Mouse (Mus musculus): ENCODE data around the gene Rmnd5b. TPM values are rescaled to one million over a fixed set of nuclear protein-coding genes. Genes with fewer than 3 reads are reported as not detected.
"Not testable (repeated sequence)": the region's sequence is repeated elsewhere in the genome, so short reads cannot be mapped to it uniquely, and the experiment has no call there.

The Rmnd5b gene
- polyA plus RNA-seq, 1 experiment from 2014 or later: 49.9 TPM

DNA sequence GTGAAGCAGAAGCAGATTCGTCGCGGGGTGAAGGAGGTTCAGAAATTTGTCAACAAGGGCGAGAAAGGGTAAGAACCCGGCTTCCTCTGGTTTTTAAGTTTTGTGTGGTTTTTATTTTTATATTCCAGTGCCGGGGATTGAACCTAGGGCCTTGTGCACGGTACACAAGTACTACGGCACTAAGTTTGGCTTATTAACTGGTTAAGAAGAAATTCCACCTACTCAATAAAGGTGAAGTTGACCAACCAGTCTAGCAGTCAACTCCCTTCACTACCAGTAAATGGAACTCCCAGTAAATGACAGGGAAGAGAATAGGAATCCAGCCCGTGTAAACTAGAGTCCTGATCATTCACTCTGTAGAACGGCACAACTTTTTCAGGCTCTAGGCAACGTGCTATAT, 15.6 kb downstream of the Rmnd5b start:
- peaks cover 23% of the 10 kb centered on the region for H3K4me1 ChIP-seq
- peak overlapping the region; percentile 83 for H3K4me3 ChIP-seq
- H3K36me3 ChIP-seq: peaks cover 39% of the 10 kb centered on the region
- H3K9me3 ChIP-seq: no peaks in the 10 kb centered on the region
- peak overlapping the region; percentile 72 for H3K4me2 ChIP-seq
- 1% methylated on average over 11 of the region's 11 CpGs for WGBS
- H3K27me3 ChIP-seq: no peaks in the 10 kb centered on the region
- peak overlapping the region; percentile 80 for H3K9ac ChIP-seq
- no peak overlapping the region for H3K27ac ChIP-seq
- ATAC-seq (ENCODE audit: insufficient number of reproducible peaks, insufficient read depth, low FRiP score, low TSS enrichment, low read depth): no peak

GRCm38 (mm10) chr11:51619409-51620060, 16.2 kb downstream of the Rmnd5b start, which contains the start of gene Nhp2:
Gene Nhp2, plus strand, starts transcription at chr11:51619735.
- peak within 1 kb of the TSS; percentile 80 for H3K9ac ChIP-seq
- H3K4me2 ChIP-seq: peak within 1 kb of the TSS; percentile 72
- H3K4me3 ChIP-seq: peak within 1 kb of the TSS; percentile 83
- under 1% methylated on average over 51 of the region's 51 CpGs for WGBS
- H3K27me3 ChIP-seq: no peaks in the 10 kb centered on the region
- H3K9me3 ChIP-seq: no peaks in the 10 kb centered on the region
- no peak within 1 kb of the TSS for H3K27ac ChIP-seq
- ATAC-seq (ENCODE audit: insufficient number of reproducible peaks, insufficient read depth, low FRiP score, low TSS enrichment, low read depth): peak; percentile 89
- H3K4me1 ChIP-seq: peaks cover 28% of the 10 kb centered on the region
- H3K36me3 ChIP-seq: peaks cover 34% of the 10 kb centered on the region

DNA sequence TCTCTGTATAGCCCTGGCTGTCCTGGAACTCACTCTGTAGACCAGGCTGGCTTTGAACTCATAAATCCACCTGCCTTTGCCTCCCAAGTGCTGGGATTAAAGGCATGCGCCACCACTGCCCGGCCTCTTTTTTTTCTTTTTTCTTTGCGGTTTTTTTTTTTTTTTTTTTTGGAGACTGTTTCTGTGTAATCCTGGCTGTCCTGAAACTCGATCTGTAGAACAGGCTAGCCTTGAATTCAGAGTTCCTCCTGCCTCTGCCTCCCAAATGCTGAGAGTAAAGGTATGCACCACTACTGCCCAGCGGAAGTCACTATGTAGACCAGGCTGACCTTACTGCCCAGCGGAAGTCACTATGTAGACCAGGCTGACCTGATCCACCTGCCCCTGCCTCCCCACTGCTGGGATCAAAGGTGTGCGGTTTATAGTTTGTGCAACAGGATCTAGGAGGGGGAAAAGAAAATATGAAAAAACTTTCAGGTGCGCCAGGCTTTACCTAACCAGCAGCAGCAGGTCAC, 16.7 kb downstream of the Rmnd5b start:
- no peak for ATAC-seq (ENCODE audit: insufficient number of reproducible peaks, insufficient read depth, low FRiP score, low TSS enrichment, low read depth)
- Histone ChIP-seq H3K9me3 (no peaks in the 10 kb centered on the region), H3K27me3 (no peaks in the 10 kb centered on the region), H3K4me1 (peaks cover 31% of the 10 kb centered on the region), H3K36me3 (peaks cover 28% of the 10 kb centered on the region), H3K27ac (no peak overlapping the region), H3K4me3 (peak overlapping the region; percentile 83), H3K9ac (peak overlapping the region; percentile 80; the same call in 1 of the 2 replicates), H3K4me2 (peak overlapping the region; percentile 72)
- WGBS: 58% methylated on average over 8 of the region's 8 CpGs

DNA sequence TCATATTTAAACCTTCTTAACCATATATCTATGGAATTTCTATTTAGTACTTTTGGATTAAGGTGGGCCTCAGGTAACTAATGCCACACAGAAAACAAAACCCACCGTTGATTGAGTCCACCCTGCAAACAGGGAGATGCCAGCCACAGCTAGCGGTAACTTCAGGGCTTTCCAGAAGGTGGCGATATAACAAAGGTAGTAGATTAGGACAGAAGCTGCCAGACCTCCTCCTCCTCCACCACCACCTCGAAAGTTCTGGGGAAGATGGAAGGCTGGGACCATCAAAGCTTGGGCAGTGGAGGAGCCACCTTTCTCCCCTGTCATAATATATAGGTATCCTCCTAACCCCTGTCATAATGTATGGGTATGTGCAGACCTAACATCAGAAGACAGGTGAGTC, 18.0 kb downstream of the Rmnd5b start:
- peaks cover 15% of the 10 kb centered on the region for H3K36me3 ChIP-seq
- peaks cover 31% of the 10 kb centered on the region for H3K4me1 ChIP-seq
- H3K9me3 ChIP-seq: no peaks in the 10 kb centered on the region
- H3K4me3 ChIP-seq: no peak overlapping the region
- 5% methylated on average over 4 of the region's 4 CpGs for WGBS
- ATAC-seq (ENCODE audit: insufficient number of reproducible peaks, insufficient read depth, low FRiP score, low TSS enrichment, low read depth): no peak
- no peaks in the 10 kb centered on the region for H3K27me3 ChIP-seq
- H3K9ac ChIP-seq: no peak overlapping the region
- H3K4me2 ChIP-seq: no peak overlapping the region
- H3K27ac ChIP-seq: no peak overlapping the region

GRCm38 (mm10) chr11:51616113-51616512, 19.6 kb downstream of the Rmnd5b start:
- peak overlapping the region; percentile 85; the same call in 1 of the 2 replicates for H3K27ac ChIP-seq
- not testable (repeated sequence) for ATAC-seq (ENCODE audit: insufficient number of reproducible peaks, insufficient read depth, low FRiP score, low TSS enrichment, low read depth); H3K9me3 ChIP-seq; H3K27me3 ChIP-seq; H3K36me3 ChIP-seq
- peak overlapping the region; percentile 77 for H3K9ac ChIP-seq
- peak overlapping the region; percentile 45 for H3K4me3 ChIP-seq
- peaks cover 28% of the 10 kb centered on the region for H3K4me1 ChIP-seq
- 89% methylated on average over 7 of the region's 7 CpGs for WGBS
- H3K4me2 ChIP-seq: peak overlapping the region; percentile 73

DNA sequence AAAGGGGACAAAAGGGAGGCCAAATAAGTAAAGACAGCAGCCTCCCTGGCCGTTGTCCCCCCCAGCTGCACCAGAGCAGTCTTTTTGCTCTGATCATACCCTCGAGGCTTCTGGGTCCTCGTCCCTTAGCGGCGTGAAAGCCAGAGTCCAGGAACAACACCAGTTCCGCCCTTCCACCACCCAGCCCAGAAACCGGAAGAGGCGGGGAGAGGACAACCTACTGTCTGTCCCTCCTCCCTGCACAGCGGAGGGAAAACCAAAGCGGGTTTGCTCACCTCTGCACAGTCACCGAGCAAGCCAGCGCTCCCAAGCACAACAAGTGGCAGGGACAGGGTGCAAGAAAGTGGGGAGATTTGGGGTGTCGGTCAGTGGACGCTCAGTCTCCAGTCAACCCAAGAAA, 20.1 kb downstream of the Rmnd5b start:
- H3K27me3 ChIP-seq: no peaks in the 10 kb centered on the region
- WGBS: 1% methylated on average over 14 of the region's 14 CpGs
- H3K9ac ChIP-seq: peak overlapping the region; percentile 77
- H3K4me3 ChIP-seq: peak overlapping the region; percentile 45
- peak overlapping the region; percentile 73 for H3K4me2 ChIP-seq
- H3K36me3 ChIP-seq: no peaks in the 10 kb centered on the region
- H3K9me3 ChIP-seq: no peaks in the 10 kb centered on the region
- ATAC-seq (ENCODE audit: insufficient number of reproducible peaks, insufficient read depth, low FRiP score, low TSS enrichment, low read depth): no peak
- H3K27ac ChIP-seq: peak overlapping the region; percentile 85
- peaks cover 23% of the 10 kb centered on the region for H3K4me1 ChIP-seq

DNA sequence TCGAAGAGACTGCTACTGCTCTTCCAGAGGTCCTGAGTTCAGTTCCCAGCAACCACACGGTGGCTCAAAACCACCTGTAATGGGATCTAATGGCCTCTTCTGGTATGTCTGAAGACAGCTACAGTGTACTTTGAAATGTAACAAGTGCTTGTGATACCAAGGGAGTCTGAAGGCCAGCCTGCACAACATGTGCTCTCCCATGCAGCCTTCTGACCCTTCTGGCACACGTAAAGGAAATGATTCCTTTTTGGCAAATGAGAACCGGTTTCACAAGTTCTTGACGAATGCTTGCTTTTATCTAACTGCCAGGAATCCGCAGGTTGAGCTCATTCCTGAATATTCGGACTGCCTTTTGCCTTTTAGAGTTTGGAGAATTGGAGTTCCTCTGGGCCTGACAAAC, 20.6 kb downstream of the Rmnd5b start:
- WGBS: 41% methylated on average over 7 of the region's 7 CpGs
- Histone ChIP-seq H3K9ac (peak overlapping the region; percentile 77), H3K4me1 (peaks cover 18% of the 10 kb centered on the region), H3K27me3 (no peaks in the 10 kb centered on the region), H3K9me3 (no peaks in the 10 kb centered on the region), H3K4me2 (peak overlapping the region; percentile 73), H3K36me3 (no peaks in the 10 kb centered on the region), H3K27ac (peak overlapping the region; percentile 85), H3K4me3 (peak overlapping the region; percentile 45)
- no peak for ATAC-seq (ENCODE audit: insufficient number of reproducible peaks, insufficient read depth, low FRiP score, low TSS enrichment, low read depth)

DNA sequence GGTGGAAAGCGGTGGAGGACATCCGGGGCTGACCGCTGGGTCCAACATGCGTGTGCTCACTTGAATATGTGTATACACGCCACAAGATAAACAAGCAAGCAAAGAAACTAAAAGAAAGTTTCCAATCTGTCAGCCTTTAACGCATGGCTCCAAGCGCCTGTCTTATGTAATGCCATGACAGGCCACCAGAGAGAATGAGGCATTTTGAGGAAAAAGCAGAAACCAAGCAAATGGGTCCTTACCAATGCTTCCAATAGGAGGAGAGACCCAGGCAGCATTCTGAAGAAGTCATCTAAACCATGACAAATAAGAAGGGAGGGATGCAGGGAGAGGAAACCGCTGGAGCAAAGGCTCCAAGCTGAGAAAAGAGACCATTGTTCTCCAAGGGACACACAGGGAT, 21.4 kb downstream of the Rmnd5b start:
- H3K4me3 ChIP-seq: no peak overlapping the region
- peaks cover 18% of the 10 kb centered on the region for H3K4me1 ChIP-seq
- H3K36me3 ChIP-seq: no peaks in the 10 kb centered on the region
- H3K9ac ChIP-seq: 0 out of 2 replicates have a peak overlapping the region, but pooled peaks have one; percentile 77
- 75% methylated on average over 8 of the region's 8 CpGs for WGBS
- ATAC-seq (ENCODE audit: insufficient number of reproducible peaks, insufficient read depth, low FRiP score, low TSS enrichment, low read depth): no peak
- H3K27ac ChIP-seq: 0 out of 2 replicates have a peak overlapping the region, but pooled peaks have one; percentile 85
- H3K27me3 ChIP-seq: no peaks in the 10 kb centered on the region
- H3K9me3 ChIP-seq: no peaks in the 10 kb centered on the region
- no peak overlapping the region for H3K4me2 ChIP-seq

- H3K27me3 ChIP-seq; H3K9me3 ChIP-seq; H3K9ac ChIP-seq; H3K4me3 ChIP-seq; ATAC-seq (ENCODE audit: insufficient number of reproducible peaks, insufficient read depth, low FRiP score, low TSS enrichment, low read depth); H3K27ac ChIP-seq; H3K4me2 ChIP-seq; H3K36me3 ChIP-seq: not testable (repeated sequence)
- H3K4me1 ChIP-seq: peaks cover 17% of the 10 kb centered on the region
- 88% methylated on average over 5 of the region's 5 CpGs for WGBS
These were observed 25.8 kb downstream of the Rmnd5b start for GRCm38 (mm10) chr11:51609940-51610339.

GRCm38 (mm10) chr11:51609266-51609909, 26.3 kb downstream of the Rmnd5b start:
- Histone ChIP-seq H3K9ac (no peak overlapping the region), H3K4me1 (peaks cover 17% of the 10 kb centered on the region), H3K9me3 (no peaks in the 10 kb centered on the region), H3K36me3 (peaks cover 10% of the 10 kb centered on the region), H3K27me3 (no peaks in the 10 kb centered on the region), H3K27ac (no peak overlapping the region), H3K4me2 (no peak overlapping the region), H3K4me3 (no peak overlapping the region)
- WGBS: 79% methylated on average over 3 of the region's 3 CpGs
- ATAC-seq (ENCODE audit: insufficient number of reproducible peaks, insufficient read depth, low FRiP score, low TSS enrichment, low read depth): no peak

DNA sequence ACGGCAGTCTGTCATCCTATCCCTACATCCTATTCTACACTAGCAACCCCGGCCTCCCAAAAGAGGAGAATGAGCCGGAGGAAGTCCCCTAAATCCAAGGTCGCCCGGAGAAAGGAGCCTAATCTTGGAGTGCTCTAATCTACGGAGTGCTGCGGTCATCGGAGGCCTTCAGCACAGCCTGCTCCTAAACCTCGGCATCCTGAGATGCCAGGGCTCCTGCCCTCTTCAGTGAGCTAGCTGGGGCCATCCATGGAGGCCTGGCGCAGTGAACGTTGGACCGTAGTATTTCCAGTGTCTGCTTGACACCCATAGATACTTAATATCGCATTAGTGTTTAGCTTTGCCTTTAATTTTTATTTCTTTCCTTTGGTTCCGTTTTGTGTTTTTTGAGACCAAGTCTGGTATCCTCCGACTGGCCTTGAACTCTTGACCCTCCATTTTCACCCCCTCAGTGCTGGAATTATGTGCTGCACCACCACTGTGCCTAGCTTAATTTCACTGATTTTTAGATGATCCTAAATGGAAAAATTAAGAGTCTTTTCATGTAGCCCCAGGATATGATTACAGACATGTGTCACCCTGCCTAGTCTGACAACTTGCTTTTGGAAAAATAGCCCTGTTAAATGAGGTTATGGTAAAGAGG, 28.5 kb downstream of the Rmnd5b start:
- Histone ChIP-seq H3K4me1 (peaks cover 33% of the 10 kb centered on the region), H3K36me3 (peaks cover 32% of the 10 kb centered on the region), H3K4me2 (peak overlapping the region; percentile 88), H3K9me3 (no peaks in the 10 kb centered on the region), H3K27me3 (no peaks in the 10 kb centered on the region), H3K4me3 (peak overlapping the region; percentile 97), H3K9ac (peak overlapping the region; percentile 100), H3K27ac (peak overlapping the region; percentile 85)
- 9% methylated on average over 15 of the region's 15 CpGs for WGBS
- ATAC-seq (ENCODE audit: insufficient number of reproducible peaks, insufficient read depth, low FRiP score, low TSS enrichment, low read depth): peak; percentile 16; the same call in 1 of the 2 replicates

Data from embryonic facial prominence, embryonic 13.5 days (tissue).